Mouse (Mus musculus) stomach, embryonic 14.5 days (tissue): ENCODE results near the gene Nmnat2. TPM values are rescaled to one million over a fixed set of nuclear protein-coding genes. Genes with fewer than 3 reads are reported as not detected.

Experiments
- ATAC-seq: fragments of 200-750 bp; cut with Nextera tagmentation; 2 replicates; pipeline ENCODE4 v1.8.0; 2017; ENCODE audit warnings: low read depth, moderate TSS enrichment; ENCODE audit not compliant: insufficient number of reproducible peaks, insufficient read depth, low FRiP score
- H3K27ac ChIP-seq: fragments of 300-500 bp; sonication (generic); 2 replicates; pipeline ENCODE4 v1.5.1; 2014; ENCODE audit warnings: mild to moderate bottlenecking, low read length, moderate library complexity, mixed read lengths
- H3K27me3 ChIP-seq: fragments of 300-500 bp; sonication (generic); 2 replicates; pipeline ENCODE4 v1.6.1; 2014; ENCODE audit warnings: low read length, control low read depth, mixed read lengths; ENCODE audit not compliant: control insufficient read depth, insufficient read depth
- H3K36me3 ChIP-seq: fragments of 300-500 bp; sonication (generic); 2 replicates; pipeline ENCODE4 v1.6.1; 2014; ENCODE audit warnings: mild to moderate bottlenecking, control low read depth, low read length, moderate library complexity, mixed read lengths; ENCODE audit not compliant: control insufficient read depth, insufficient read depth
- H3K4me1 ChIP-seq: fragments of 300-500 bp; sonication (generic); 2 replicates; pipeline ENCODE4 v1.6.1; 2014; ENCODE audit warnings: low read length, control low read depth, mixed read lengths; ENCODE audit not compliant: control insufficient read depth, insufficient read depth
- H3K4me2 ChIP-seq: fragments of 300-500 bp; sonication (generic); replicated peaks from 2 replicates; pipeline ENCODE4 v1.6.1; 2014; ENCODE audit warnings: low read depth, low read length, control low read depth
- H3K4me3 ChIP-seq: fragments of 300-500 bp; sonication (generic); 2 replicates; pipeline ENCODE4 v1.5.1; 2014; ENCODE audit warnings: low read depth, low read length, control low read depth
- H3K9ac ChIP-seq: fragments of 300-500 bp; sonication (generic); replicated peaks from 2 replicates; pipeline ENCODE4 v1.6.1; 2014; ENCODE audit warnings: low read depth, mild to moderate bottlenecking, control low read depth, low read length, moderate library complexity, mixed read lengths
- H3K9me3 ChIP-seq: fragments of 300-500 bp; sonication (generic); 2 replicates; pipeline ENCODE4 v1.6.1; 2016; ENCODE audit warnings: low read depth, low read length, control low read depth; ENCODE audit not compliant: control insufficient read depth
- WGBS: fragments of 180-500 bp; shearing (Covaris S2); extraction: QIAGEN DNeasy Blood & Tissue Kit; methylation state at CpG from one replicate; pipeline ENCODE4 v1.1.7; 2014; 5-methylcytosine and 5-hydroxymethylcytosine counted together
- polyA plus RNA-seq: library from polyadenylated mRNA; unstranded; fragments of >200 nt; fragmentation: Nextera tagmentation; extraction: Ambion mirVana; gene quantifications from 2 replicates; pipeline ENCODE4 v1.2.1, GENCODE M21; 2014

The Nmnat2 gene
- polyA plus RNA-seq, 1 experiment from 2014 or later, result 3.8 TPM

DNA sequence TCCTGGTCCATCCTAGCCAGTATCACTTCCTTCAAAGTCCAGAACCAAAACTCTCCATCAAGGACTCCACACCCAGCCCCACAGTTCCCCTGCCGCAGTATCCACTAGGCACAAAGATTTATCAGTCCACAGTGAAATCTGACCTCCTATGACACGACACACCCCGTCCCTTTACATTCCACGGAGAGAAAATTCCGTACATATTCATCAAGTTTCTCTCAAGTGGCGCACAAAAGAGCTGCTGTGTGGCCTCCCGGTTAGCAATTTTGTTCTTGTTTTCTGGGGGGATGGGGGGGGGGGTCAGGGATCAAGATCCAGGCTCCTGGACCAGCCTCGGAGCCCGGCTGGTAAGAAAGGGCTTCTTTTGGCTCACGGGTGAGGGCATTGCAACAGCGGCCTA is 143.8 kb downstream of the Nmnat2 start:
- ATAC-seq, result no peak
- no peak overlapping the region for H3K9ac ChIP-seq
- H3K4me2 ChIP-seq, result no peak overlapping the region
- no peaks in the 10 kb centered on the region for H3K9me3 ChIP-seq
- peaks cover 10% of the 10 kb centered on the region; the same call in 1 of the 2 replicates for H3K4me1 ChIP-seq
- H3K27me3 ChIP-seq, result no peaks in the 10 kb centered on the region
- WGBS, result 39% methylated on average over 11 of the region's 11 CpGs
- no peak overlapping the region for H3K4me3 ChIP-seq
- H3K36me3 ChIP-seq, result no peaks in the 10 kb centered on the region
- H3K27ac ChIP-seq, result no peak overlapping the region

- peak overlapping the region; percentile 40; the same call in 1 of the 2 replicates for H3K27ac ChIP-seq
- no peak for ATAC-seq
- H3K4me3 ChIP-seq, result no peak overlapping the region
- peaks cover 10% of the 10 kb centered on the region; the same call in 1 of the 2 replicates for H3K4me1 ChIP-seq
- no peaks in the 10 kb centered on the region for H3K9me3 ChIP-seq
- no peaks in the 10 kb centered on the region for H3K27me3 ChIP-seq
- no peaks in the 10 kb centered on the region for H3K36me3 ChIP-seq
- 12% methylated on average over 9 of the region's 9 CpGs for WGBS
- no peak overlapping the region for H3K4me2 ChIP-seq
- no peak overlapping the region for H3K9ac ChIP-seq
Observed at GRCm38 (mm10) chr1:153100912-153101311, 146.1 kb downstream of the Nmnat2 start.

DNA sequence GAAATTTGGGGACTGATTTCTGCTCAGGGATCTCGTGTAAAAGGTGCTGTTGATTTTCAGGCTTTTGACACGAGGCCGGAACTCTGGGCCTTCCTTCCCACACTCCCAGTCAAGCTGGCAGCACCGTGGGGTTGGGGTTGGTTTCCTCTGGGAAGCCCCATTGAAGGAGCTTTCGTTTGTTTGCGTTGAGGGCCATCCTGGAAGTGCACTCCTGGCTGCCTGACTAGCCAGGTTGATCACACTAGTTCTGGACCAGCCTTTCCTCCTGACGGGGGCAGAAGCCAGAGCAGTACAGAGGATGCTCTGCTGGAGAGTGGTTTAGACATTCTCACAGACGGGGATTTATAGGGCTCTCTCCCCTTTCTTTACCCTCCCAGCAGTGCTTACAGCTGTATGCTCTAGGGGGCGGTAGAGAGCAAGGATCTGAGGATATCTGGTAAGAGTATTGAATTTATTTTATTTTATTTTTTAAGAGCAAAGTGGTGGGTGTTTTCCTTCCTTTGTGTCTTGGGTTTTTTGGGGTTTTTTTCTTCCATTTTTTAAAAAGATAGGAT is 146.6 kb downstream of the Nmnat2 start:
- Histone ChIP-seq H3K27ac (peak overlapping the region; percentile 40; the same call in 1 of the 2 replicates), H3K27me3 (no peaks in the 10 kb centered on the region), H3K4me2 (no peak overlapping the region), H3K36me3 (no peaks in the 10 kb centered on the region), H3K4me1 (peaks cover 10% of the 10 kb centered on the region; the same call in 1 of the 2 replicates), H3K9ac (no peak overlapping the region), H3K4me3 (no peak overlapping the region), H3K9me3 (no peaks in the 10 kb centered on the region)
- 15% methylated on average over 9 of the region's 9 CpGs for WGBS
- ATAC-seq, result no peak

GRCm38 (mm10) chr1:153102296-153103185 is 147.7 kb downstream of the Nmnat2 start:
- 94% methylated on average over 17 of the region's 17 CpGs for WGBS

GRCm38 (mm10) chr1:153103186-153103554 is 148.4 kb downstream of the Nmnat2 start:
- Histone ChIP-seq H3K4me2 (no peak overlapping the region), H3K9ac (no peak overlapping the region), H3K4me3 (no peak overlapping the region), H3K27ac (no peak overlapping the region), H3K27me3 (no peaks in the 10 kb centered on the region), H3K4me1 (peaks cover 10% of the 10 kb centered on the region; the same call in 1 of the 2 replicates), H3K9me3 (no peaks in the 10 kb centered on the region), H3K36me3 (no peaks in the 10 kb centered on the region)
- WGBS, result 96% methylated on average over 8 of the region's 8 CpGs
- no peak for ATAC-seq

More at GRCm38 (mm10) chr1:153102296-153103185, 147.7 kb downstream of the Nmnat2 start:
- peaks cover 10% of the 10 kb centered on the region; the same call in 1 of the 2 replicates for H3K4me1 ChIP-seq
- no peaks in the 10 kb centered on the region for H3K36me3 ChIP-seq
- no peak overlapping the region for H3K9ac ChIP-seq
- no peak overlapping the region for H3K27ac ChIP-seq
- ATAC-seq, result no peak
- H3K9me3 ChIP-seq, result no peaks in the 10 kb centered on the region
- no peaks in the 10 kb centered on the region for H3K27me3 ChIP-seq
- no peak overlapping the region for H3K4me3 ChIP-seq
- no peak overlapping the region for H3K4me2 ChIP-seq

DNA sequence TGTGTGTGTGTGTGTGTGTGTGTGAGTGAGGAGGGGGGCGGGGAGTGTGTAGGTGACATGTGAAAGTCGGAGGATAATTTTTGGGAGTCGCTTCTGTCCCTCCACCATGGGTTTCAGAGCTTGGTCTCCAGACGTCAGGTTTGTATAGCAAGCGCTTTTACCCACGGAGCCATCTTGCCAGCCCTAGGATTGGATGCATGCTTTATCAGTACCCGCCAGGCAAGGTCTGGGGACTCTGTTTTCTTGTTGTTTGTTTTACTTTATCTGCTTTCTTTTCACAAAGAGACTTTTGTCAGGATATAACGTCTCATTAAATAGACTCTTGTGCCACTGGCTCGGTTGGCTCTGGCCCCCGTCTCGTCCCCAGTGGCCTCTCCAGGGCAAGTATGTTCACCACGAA is 150.0 kb downstream of the Nmnat2 start:
- ATAC-seq, result no peak
- Histone ChIP-seq H3K27ac (no peak overlapping the region), H3K4me3 (no peak overlapping the region), H3K27me3 (no peaks in the 10 kb centered on the region), H3K9ac (no peak overlapping the region), H3K36me3 (no peaks in the 10 kb centered on the region), H3K4me1 (peaks cover 10% of the 10 kb centered on the region; the same call in 1 of the 2 replicates), H3K4me2 (no peak overlapping the region), H3K9me3 (no peaks in the 10 kb centered on the region)
- 67% methylated on average over 12 of the region's 12 CpGs for WGBS

DNA sequence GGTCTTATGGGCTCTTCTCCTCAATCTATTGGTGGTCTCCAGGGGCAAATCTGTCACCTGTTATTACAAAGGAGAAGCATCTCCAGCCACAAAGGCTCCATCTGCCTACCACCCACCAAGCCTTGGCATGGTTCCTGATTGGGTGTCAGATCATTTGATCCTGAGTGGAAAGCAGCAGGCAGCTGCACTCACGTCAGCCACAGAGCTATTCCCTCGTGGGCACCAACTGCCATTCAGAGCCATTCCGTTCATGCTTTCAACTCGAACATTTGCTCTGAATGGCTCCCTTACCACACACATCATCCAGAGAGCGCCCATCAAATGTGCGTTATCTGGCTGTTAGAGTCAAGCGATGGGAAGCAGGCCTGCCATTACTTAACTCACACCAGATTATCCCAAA is 153.1 kb downstream of the Nmnat2 start:
- Histone ChIP-seq H3K4me2 (no peak overlapping the region), H3K4me3 (no peak overlapping the region), H3K9me3 (no peaks in the 10 kb centered on the region), H3K9ac (no peak overlapping the region), H3K27me3 (no peaks in the 10 kb centered on the region), H3K4me1 (no peaks in the 10 kb centered on the region), H3K36me3 (no peaks in the 10 kb centered on the region), H3K27ac (no peak overlapping the region)
- 63% methylated on average over 7 of the region's 7 CpGs for WGBS
- ATAC-seq, result no peak

- 80% methylated on average over 5 of the region's 5 CpGs for WGBS
Observed at GRCm38 (mm10) chr1:153109346-153109745, 154.6 kb downstream of the Nmnat2 start.

More at GRCm38 (mm10) chr1:153109346-153109745, 154.6 kb downstream of the Nmnat2 start:
- H3K9ac ChIP-seq, result no peak overlapping the region
- H3K4me2 ChIP-seq, result no peak overlapping the region
- H3K4me1 ChIP-seq, result no peaks in the 10 kb centered on the region
- ATAC-seq, result no peak
- no peak overlapping the region for H3K4me3 ChIP-seq
- no peaks in the 10 kb centered on the region for H3K36me3 ChIP-seq
- H3K9me3 ChIP-seq, result no peaks in the 10 kb centered on the region
- H3K27ac ChIP-seq, result no peak overlapping the region
- H3K27me3 ChIP-seq, result no peaks in the 10 kb centered on the region
